Mouse (Mus musculus) hindlimb bud, embryonic 11.5 days (tissue): ENCODE data around the gene Crabp2.

ENCODE experiments used
- DNase-seq: peaks from one replicate; pipeline ENCODE4 v3.0.0-alpha.2; 2012; ENCODE audit warnings: low read depth, low spot score; ENCODE audit errors: extremely low spot score

Crabp2 gene

GRCm38 (mm10) chr3:87952440-87952839, 4.0 kb downstream of the Crabp2 start:
- DNase-seq, result no peak

DNA sequence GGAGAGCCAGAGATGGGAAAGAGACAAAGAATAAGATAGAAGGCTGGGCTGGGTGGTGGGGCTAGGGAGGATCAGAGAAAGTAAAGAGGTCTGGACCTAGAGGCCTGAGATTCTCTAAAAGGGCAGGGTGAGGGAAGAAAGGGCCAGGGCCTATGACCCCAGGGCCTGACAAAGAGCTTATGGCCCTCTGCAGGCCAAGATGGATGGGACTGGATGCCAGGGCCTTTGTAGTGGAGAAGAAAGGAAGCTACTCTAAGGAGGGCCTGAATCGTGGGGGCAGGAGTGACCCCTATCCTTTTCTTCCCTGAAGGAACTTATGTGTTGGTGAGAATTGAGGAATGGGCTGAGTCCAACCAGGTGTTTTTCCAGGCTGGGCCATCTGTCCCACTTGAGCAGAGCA, 9.6 kb downstream of the Crabp2 start:
- DNase-seq, result no peak

- no peak for DNase-seq
These were observed 10.0 kb downstream of the Crabp2 start for GRCm38 (mm10) chr3:87958476-87958875.

DNA sequence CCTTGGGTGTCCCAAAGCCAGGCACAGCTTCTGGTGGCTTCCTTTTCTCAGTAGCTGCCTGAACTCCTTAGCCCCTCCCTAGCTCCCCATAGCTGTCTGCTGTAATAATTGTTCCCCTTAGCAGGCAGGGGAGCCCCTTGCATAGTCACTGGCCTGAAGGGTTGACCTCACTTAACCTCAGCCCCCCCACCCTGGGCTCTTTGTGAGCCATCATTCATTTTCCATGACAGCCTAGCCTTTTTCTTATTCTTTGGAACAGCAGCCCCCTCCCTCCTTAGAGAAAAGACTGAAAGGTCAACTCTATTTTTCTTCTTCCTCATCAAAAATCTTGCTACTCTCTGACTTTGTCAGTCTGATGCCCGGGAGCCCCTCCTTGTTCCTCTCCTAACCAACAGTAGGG, 10.5 kb downstream of the Crabp2 start:
- no peak for DNase-seq

DNA sequence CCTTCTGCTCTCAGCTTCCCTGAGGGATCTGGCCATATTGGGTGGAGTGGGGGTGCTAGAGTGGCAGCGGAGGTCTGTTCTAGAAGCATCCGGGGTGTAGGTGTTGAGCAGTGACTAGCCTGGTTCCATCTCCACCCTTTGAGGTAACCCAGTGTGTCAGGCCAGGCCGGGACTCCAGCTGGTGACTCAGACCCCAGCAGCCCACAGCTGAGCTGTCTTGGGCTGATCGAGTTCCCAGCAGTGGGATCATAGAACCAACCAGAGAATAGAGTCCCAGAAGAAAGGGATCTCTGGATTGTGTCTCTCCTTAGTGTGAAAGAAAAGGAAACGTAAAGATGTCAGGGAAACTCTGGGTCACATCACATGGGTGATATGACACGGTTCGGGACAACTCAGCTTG, 10.9 kb downstream of the Crabp2 start:
- no peak for DNase-seq

GRCm38 (mm10) chr3:87960191-87960585, 11.7 kb downstream of the Crabp2 start:
- no peak for DNase-seq

DNA sequence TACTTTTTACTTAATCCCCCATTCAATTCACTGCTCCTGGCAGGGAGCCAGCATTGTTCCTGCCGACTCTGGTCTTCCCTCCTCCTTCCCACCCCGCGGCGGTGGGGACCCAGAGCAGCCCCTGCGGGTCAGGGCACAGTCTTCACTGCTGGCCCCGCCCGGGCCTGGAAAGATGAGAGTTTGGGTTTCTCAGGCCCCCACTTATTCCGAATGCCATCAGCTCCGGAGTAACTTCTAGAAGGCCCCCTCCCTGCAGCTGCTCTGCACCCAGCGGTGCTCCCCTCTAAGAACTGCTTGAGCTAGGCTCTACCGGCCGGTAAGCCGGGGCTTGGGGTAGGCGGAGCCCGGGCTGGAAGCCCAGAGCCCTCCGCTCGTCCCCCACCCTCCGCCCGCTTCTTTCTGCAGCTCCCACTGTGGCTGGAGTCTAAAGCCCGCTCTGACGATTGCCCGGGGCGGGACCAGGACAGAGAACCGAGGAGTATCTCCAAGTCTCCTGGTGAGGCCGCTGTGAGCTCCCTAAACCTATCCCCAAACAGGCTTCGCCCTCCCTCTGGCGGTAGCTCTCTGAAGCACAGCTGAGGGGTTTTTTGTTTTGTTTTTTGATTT, 12.2 kb downstream of the Crabp2 start:
- DNase-seq, result no peak

- DNase-seq, result no peak
These were observed 21.9 kb downstream of the Crabp2 start for GRCm38 (mm10) chr3:87970184-87970938.

- no peak for DNase-seq
These were observed 22.5 kb downstream of the Crabp2 start, which contains the start of gene Nes for GRCm38 (mm10) chr3:87970939-87971488. Nes (plus strand) TSS chr3:87971078.

DNA sequence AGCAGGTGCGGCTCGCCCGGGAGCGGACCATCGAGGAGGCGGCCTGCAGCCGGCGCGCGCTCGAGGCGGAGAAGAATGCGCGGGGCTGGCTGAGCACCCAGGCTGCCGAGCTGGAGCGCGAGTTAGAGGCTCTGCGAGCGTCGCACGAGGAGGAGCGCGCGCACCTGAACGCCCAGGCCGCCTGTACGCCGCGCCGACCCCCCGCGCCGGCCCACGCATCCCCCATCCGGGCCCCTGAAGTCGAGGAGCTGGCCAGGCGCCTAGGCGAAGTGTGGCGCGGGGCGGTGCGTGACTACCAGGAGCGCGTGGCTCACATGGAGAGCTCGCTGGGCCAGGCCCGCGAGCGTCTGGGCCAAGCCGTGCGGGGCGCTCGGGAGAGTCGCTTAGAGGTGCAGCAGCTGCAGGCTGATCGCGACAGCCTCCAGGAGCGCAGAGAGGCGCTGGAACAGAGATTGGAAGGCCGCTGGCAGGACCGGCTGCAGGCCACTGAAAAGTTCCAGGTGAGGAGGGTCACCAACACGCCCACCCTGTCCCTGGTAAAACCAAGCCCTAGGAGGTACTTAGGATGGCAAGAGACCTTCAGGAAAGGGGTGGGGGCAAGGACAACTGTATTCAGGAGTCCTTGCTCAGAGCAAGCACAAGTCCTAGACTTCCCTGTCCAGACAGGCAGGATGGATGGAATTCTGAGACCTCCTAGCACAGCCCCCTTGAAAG, 23.2 kb downstream of the Crabp2 start:
- DNase-seq, result no peak

- DNase-seq, result no peak
These were observed 23.8 kb downstream of the Crabp2 start for GRCm38 (mm10) chr3:87972203-87972664.

DNA sequence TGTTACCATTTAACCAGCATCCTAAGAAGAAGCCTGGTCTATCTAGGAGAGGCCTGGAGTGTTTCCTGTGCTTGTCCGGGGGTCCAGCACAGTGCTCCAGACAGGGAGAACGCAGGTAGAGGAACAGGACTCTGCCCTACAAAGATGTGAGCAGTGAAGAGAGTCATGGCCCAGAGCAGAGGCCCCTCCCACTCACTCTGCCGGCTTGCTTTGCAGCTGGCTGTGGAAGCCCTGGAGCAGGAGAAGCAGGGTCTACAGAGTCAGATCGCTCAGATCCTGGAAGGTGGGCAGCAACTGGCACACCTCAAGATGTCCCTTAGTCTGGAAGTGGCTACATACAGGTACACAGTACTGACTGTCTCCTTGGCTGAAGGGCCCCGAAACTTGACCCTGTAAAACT, 24.3 kb downstream of the Crabp2 start:
- no peak for DNase-seq

DNA sequence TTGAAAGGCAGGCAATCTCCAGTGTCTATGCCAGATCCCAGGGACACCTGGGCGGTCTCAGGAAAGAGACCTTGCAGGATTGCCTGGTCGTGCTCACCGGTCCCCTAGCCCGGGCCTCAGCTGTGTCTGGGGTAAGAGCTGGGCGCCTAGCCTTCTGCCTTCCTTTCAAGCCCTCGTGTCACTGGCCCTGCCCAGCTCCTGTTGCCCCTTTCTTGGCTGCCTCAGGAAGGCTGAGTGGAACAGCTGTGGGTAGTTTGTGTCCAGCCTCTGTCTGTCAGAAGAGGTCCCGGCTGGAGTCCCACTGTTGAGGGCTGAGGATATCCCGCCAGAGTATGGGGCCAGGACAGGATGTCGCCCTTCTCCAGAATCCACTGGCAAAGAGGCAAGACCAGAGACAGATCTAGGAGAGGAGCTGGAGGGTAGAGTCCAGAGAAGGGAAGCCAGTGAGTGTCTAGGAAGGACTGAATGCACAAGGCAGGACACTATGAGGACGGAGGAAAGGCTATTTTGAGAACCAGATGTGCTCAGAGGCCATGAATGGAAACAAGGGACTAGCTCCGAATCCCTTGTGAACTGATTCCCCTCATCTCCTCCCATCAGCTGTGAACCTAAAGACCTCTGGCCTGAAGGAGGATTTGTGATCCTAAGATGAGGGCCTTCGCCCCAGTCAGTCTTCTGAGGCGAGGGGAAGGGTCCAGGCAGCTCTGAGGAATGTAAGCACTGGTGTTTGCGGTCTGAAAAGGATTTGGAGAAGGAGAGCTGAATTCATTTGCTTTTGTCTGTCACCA, 25.3 kb downstream of the Crabp2 start:
- no peak for DNase-seq

- no peak for DNase-seq
These were observed 26.0 kb downstream of the Crabp2 start for GRCm38 (mm10) chr3:87974381-87974987.

DNA sequence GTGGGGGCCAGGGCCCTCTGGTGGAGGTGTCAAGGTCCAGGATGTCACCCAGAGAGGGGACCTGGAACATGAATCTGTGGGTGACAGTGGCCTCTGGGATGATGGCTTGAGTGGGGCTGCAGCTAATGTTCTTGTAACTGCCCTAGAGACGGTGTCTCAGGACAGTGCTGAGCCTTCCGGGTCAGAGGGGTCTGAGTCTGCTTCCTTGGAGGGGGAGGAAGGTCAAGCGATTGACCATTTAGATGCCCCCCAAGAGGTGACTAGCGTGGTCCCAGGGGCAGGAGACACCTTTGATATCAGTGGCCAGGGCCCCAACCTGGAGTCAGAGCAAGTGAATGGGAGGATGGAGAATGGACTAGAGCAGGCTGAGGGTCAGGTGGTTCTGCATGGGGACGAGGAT, 31.0 kb downstream of the Crabp2 start:
- no peak for DNase-seq

GRCm38 (mm10) chr3:87980085-87980484, 31.6 kb downstream of the Crabp2 start:
- DNase-seq, result no peak

- no peak for DNase-seq
These were observed 32.3 kb downstream of the Crabp2 start for GRCm38 (mm10) chr3:87980728-87981127.

DNA sequence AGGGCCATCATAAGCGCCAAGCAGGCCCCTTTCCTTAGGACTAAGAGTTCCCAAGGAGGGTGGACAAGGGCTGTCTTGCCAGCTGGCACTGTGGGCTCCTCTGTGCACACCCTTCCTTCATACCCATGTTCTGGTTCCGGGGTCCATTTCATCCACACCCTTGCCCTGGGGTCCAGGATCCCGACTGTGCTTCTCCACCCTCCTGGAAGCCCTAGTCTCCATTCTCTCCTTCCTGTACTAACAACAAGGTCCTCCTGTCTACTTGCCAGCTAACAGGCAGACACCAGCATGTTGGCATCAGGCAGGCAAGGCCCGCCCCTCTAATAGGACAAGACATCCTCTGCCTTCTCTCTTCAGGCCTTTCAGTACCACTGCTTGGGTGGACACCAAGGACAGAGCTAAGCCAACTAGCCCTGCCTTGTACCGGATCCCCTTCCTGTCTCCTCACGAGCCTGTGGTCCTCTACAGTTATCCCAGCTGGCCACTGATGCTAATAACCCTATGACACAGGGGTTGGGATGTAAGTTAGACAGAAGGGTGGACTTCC, 32.8 kb downstream of the Crabp2 start:
- DNase-seq, result no peak

DNA sequence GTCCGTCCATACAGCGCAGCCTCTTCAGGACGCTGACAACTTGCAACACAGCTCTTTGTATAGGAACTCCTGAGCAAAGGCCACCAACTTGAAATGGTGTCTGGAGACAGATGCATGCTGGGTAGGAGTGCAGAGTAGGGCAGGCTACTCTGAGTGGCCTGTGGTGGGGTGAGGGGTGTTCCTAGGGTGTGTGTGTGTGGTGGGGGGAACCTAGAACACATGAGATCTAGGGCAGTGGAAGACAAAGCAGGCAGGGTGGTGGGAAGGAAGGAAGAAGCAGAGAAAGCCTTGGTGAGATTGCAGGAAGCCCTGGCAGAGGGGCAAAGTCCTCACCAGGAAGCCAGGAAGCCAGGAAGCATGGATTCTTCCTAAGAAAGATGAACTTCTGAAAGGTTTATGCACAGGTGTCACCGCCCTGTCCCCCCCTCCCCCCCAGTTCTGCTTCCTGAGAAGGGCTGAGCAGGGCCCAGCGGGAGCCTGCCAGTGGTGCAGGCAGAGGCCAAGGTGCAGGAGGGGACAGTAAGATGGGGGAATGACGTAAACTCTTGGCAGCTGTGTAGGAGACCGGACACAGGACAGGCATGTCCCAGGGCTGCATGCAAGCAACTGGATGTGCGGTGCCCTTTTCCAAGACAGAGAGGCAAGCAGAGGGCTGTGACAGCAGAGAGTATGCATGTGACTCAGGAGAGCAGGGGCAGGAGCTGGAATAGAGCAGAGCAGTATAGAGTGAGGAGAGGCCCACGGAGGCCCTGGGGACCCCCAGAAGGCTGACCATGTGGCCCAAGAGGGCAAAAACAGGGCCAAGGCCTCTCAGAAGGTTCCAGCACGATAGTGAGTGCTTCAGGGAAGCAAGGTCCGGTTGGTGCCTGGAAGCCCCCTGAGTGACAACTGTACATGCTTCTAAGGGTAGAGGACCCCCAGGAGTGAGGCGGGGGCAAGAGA, 33.7 kb downstream of the Crabp2 start:
- no peak for DNase-seq
